Mouse (Mus musculus): ENCODE results near the gene Kcne1.

The Kcne1 gene

DNA sequence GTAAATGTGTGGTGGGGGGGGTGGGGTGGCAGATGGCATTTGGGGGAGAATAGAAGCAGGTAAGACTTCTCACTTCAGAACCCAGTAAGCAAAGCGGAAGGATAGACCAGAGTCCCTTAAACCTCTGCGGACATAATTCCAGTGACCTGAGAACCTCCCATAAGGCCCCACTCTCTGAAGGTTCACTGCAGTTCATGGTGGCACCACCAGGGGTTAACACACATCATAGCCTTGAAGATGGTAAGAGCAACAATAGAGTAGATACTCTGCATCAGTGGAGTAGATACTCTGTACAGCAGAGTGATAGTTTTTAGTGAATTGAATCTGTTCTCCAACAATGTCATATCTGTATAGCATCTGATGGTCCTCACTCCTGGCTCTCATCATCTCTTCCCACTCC, 53.7 kb downstream of the Kcne1 start:
- DNase-seq, result no peak

DNA sequence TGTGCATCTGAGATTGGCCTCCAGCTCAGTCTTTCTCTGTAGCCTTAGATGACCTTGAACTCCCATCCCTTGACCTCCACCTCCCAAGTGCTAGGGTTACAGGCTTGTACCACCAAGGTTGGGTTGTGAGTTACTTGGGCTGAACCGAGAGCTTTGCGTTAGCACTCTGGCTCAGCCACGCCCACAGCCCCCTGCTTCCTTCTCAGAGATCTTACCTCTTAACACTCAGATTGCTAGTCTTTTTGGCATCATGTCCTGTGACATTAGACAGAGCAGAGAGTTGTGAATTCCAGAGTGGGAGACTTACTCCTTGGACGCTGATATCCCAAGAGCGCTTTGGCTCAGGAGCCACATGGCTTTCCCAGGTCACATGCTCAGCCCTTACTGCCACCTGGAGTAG, 56.8 kb downstream of the Kcne1 start:
- DNase-seq, result peak; percentile 27 to 48

DNA sequence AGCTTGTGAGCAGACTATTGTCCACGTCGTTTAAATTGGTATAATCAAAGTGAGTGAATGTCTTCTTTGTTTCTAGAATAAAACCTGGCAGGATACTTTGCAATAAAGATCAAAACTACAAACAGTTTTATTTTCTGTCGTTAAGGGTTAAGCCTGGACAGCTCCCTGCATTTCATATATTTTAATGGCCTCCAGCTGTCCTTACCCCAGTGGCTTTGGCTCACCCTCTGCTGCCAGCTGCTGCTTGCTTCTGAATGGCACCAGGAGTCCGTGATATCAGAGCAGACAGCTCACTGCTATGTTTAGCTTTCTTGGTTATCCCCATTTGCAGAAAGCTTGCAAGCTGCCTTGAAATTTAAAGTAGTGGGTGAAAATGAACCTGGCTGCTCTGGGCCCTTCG, 57.3 kb downstream of the Kcne1 start:
- peak; percentile 62 to 64 for DNase-seq

DNA sequence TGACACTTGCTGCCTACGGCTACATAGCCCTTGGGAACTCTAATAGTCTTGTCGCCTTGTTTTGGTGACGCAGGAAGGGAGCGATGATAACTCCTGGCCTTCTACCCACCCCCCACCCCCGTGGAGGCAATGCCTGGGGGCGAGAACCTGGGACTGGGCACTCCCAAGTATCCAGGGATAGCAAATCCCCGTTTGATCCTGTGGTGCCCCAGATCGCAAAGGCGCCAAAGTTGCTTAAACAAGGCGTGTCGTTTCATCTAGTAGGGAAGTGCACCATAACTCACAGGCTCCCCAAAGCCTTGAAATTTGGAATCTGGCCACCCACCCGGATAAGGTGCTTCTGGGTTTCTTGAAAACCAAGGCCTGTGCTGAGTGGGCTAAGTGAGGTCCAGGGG, 57.9 kb downstream of the Kcne1 start:
- DNase-seq, result peak; percentile 62 to 66

GRCm38 (mm10) chr16:92300649-92301411, 58.4 kb downstream of the Kcne1 start, which contains the start of gene Smim11:
Gene Smim11 (plus strand): TSS chr16:92301286.
- peak; percentile 94 to 97 for DNase-seq

Data from cerebellum, postnatal 10 days (tissue).